Mouse (Mus musculus) MEL (cell line): ENCODE measurements around the gene Hdac7. TPM values are rescaled to one million over a fixed set of nuclear protein-coding genes. Genes with fewer than 3 reads are reported as not detected.
A peak's percentile ranks its signal among the peaks of the same experiment; 100 is the strongest.

ENCODE experiments used
- DNase-seq: peaks from one replicate; pipeline ENCODE4 v3.0.0; 2011; ENCODE audit warnings: low read depth, low spot score
- H3K27ac ChIP-seq: 2 replicates; pipeline ENCODE4 v1.5.1; 2012; ENCODE audit warnings: low read depth, mild to moderate bottlenecking, control low read depth, low read length, moderate library complexity; ENCODE audit not compliant: control insufficient read depth
- H3K27me3 ChIP-seq, 2 experiments: fragments of 150-350 bp in 1 of 2; sonication (generic) in 1 of 2; 2 replicates each; pipeline ENCODE4 v1.6.1; 2012; ENCODE audit warnings: low read length in 2 of 2, mild to moderate bottlenecking in 2 of 2, improper control_type of control experiment in 1 of 2, moderate library complexity in 1 of 2; ENCODE audit not compliant: insufficient read depth in 2 of 2, control insufficient read depth in 1 of 2
- H3K36me3 ChIP-seq, 2 experiments: 2 replicates each; pipeline ENCODE4 v1.6.1; 2012 to 2014; ENCODE audit warnings: low read length in 2 of 2, improper control_type of control experiment in 1 of 2, inconsistent platforms in 1 of 2, mild to moderate bottlenecking in 1 of 2; ENCODE audit not compliant: insufficient read depth in 2 of 2, control insufficient read depth in 1 of 2
- H3K4me1 ChIP-seq, 2 experiments: fragments of 150-350 bp in 1 of 2; sonication (generic) in 1 of 2; 2 replicates each; pipeline ENCODE4 v1.6.1; 2012; ENCODE audit warnings: low read length in 2 of 2, improper control_type of control experiment in 1 of 2, mild to moderate bottlenecking in 1 of 2; ENCODE audit not compliant: insufficient read depth in 2 of 2, control insufficient read depth in 1 of 2
- H3K4me3 ChIP-seq, 2 experiments: fragments of 150-350 bp in 1 of 2; sonication (generic) in 1 of 2; 2 replicates each; pipeline ENCODE4 v1.5.1; 2012; ENCODE audit warnings: low read depth in 2 of 2, low read length in 2 of 2, mild to moderate bottlenecking in 2 of 2, moderate library complexity in 2 of 2, control low read depth in 1 of 2, improper control_type of control experiment in 1 of 2; ENCODE audit not compliant: control insufficient read depth in 1 of 2, insufficient read depth in 1 of 2
- H3K79me2 ChIP-seq: 2 replicates; pipeline ENCODE4 v1.6.1; 2012; ENCODE audit warnings: mild to moderate bottlenecking, low read length, moderate library complexity; ENCODE audit not compliant: control insufficient read depth, poor library complexity, insufficient read depth
- H3K9ac ChIP-seq: 2 replicates; pipeline ENCODE4 v1.6.1; 2012; ENCODE audit warnings: low read depth, mild to moderate bottlenecking, control low read depth, low read length, moderate library complexity; ENCODE audit not compliant: control insufficient read depth, poor library complexity, severe bottlenecking
- H3K9me3 ChIP-seq: fragments of 150-350 bp; sonication (generic); replicated peaks from 2 replicates; pipeline ENCODE4 v1.6.1; 2012; ENCODE audit warnings: mild to moderate bottlenecking, low read length, improper control_type of control experiment, moderate library complexity; ENCODE audit not compliant: insufficient read depth
- BHLHE40 ChIP-seq: IDR thresholded peaks from 2 replicates; pipeline ENCODE4 v1.6.1; 2012; ENCODE audit warnings: low read depth, mild to moderate bottlenecking, inconsistent platforms, low read length, improper control_type of control experiment, borderline replicate concordance
- CHD1 ChIP-seq: IDR thresholded peaks from 2 replicates; pipeline ENCODE4 v1.6.1; 2012; ENCODE audit warnings: low read depth, mild to moderate bottlenecking, inconsistent platforms, low read length, improper control_type of control experiment
- CHD2 ChIP-seq: IDR thresholded peaks from 2 replicates; pipeline ENCODE4 v1.6.1; 2011; ENCODE audit warnings: low read length, improper control_type of control experiment
- CTCF ChIP-seq, 3 experiments: IDR thresholded peaks in 2 of 3; conservative IDR thresholded peaks in 1 of 3; 2 replicates each; pipeline ENCODE4 v1.5.1; 2011 to 2012; ENCODE audit warnings: low read length in 3 of 3, low read depth in 2 of 3, mild to moderate bottlenecking in 2 of 3, improper control_type of control experiment in 1 of 3, inconsistent platforms in 1 of 3, mixed read lengths in 1 of 3, moderate library complexity in 1 of 3; ENCODE audit not compliant: control insufficient read depth in 1 of 3, insufficient read depth in 1 of 3, poor library complexity in 1 of 3, severe bottlenecking in 1 of 3
- E2F4 ChIP-seq: IDR thresholded peaks from 2 replicates; pipeline ENCODE4 v1.6.1; 2011; ENCODE audit warnings: low read depth, low read length, improper control_type of control experiment, borderline replicate concordance
- ELF1 ChIP-seq: IDR thresholded peaks from 2 replicates; pipeline ENCODE4 v1.6.1; 2014; ENCODE audit warnings: low read depth, mild to moderate bottlenecking, inconsistent platforms, low read length, improper control_type of control experiment, moderate library complexity
- ETS1 ChIP-seq: IDR thresholded peaks from 2 replicates; pipeline ENCODE4 v1.6.1; 2012; ENCODE audit warnings: low read depth, mild to moderate bottlenecking, inconsistent platforms, low read length, improper control_type of control experiment, moderate library complexity
- GABPA ChIP-seq: IDR thresholded peaks from 2 replicates; pipeline ENCODE4 v1.6.1; 2012; ENCODE audit warnings: low read depth, mild to moderate bottlenecking, inconsistent platforms, low read length, improper control_type of control experiment, moderate library complexity
- GATA1 ChIP-seq: IDR thresholded peaks from 2 replicates; pipeline ENCODE4 v1.6.1; 2011; ENCODE audit warnings: low read depth, low read length, improper control_type of control experiment
- HCFC1 ChIP-seq: IDR thresholded peaks from 2 replicates; pipeline ENCODE4 v1.6.1; 2012; ENCODE audit warnings: low read depth, mild to moderate bottlenecking, inconsistent platforms, low read length, improper control_type of control experiment, moderate library complexity
- JUND ChIP-seq: IDR thresholded peaks from 2 replicates; pipeline ENCODE4 v1.6.1; 2011; ENCODE audit warnings: low read depth, mild to moderate bottlenecking, improper control_type of control experiment, low read length
- KAT2A ChIP-seq: conservative IDR thresholded peaks from 2 replicates; pipeline ENCODE4 v1.6.1; 2012; ENCODE audit warnings: low read depth, low read length, improper control_type of control experiment, inconsistent platforms
- MAFK ChIP-seq: IDR thresholded peaks from 2 replicates; pipeline ENCODE4 v1.6.1; 2011; ENCODE audit warnings: low read depth, mild to moderate bottlenecking, low read length, improper control_type of control experiment, borderline replicate concordance
- MAX ChIP-seq: IDR thresholded peaks from 2 replicates; pipeline ENCODE4 v1.6.1; 2011; ENCODE audit warnings: low read length, improper control_type of control experiment
- MAZ ChIP-seq: IDR thresholded peaks from 2 replicates; pipeline ENCODE4 v1.6.1; 2012; ENCODE audit warnings: low read depth, mild to moderate bottlenecking, inconsistent platforms, low read length, improper control_type of control experiment
- MEF2A ChIP-seq: IDR thresholded peaks from 2 replicates; pipeline ENCODE4 v1.6.1; 2014; ENCODE audit warnings: low read depth, mild to moderate bottlenecking, inconsistent platforms, low read length, improper control_type of control experiment; ENCODE audit not compliant: poor library complexity, insufficient replicate concordance, severe bottlenecking; ENCODE audit errors: extremely low read depth
- MXI1 ChIP-seq: IDR thresholded peaks from 2 replicates; pipeline ENCODE4 v1.6.1; 2011; ENCODE audit warnings: mild to moderate bottlenecking, low read depth, low read length, improper control_type of control experiment
- MYB ChIP-seq: IDR thresholded peaks from 2 replicates; pipeline ENCODE4 v1.6.1; 2011; ENCODE audit warnings: mild to moderate bottlenecking, low read depth, low read length, improper control_type of control experiment
- MYC ChIP-seq: IDR thresholded peaks from 2 replicates; pipeline ENCODE4 v1.6.1; 2011; ENCODE audit warnings: low read depth, mild to moderate bottlenecking, low read length, improper control_type of control experiment, moderate library complexity
- NELFE ChIP-seq: IDR thresholded peaks from 2 replicates; pipeline ENCODE4 v1.6.1; 2011; ENCODE audit warnings: low read depth, low read length, improper control_type of control experiment
- NRF1 ChIP-seq: IDR thresholded peaks from 2 replicates; pipeline ENCODE4 v1.6.1; 2014; ENCODE audit warnings: low read depth, mild to moderate bottlenecking, inconsistent platforms, low read length, improper control_type of control experiment, moderate library complexity; ENCODE audit not compliant: poor library complexity, insufficient read depth, severe bottlenecking
- POLR2A ChIP-seq, 2 experiments: IDR thresholded peaks; 2 replicates each; pipeline ENCODE4 v1.6.1; 2011 to 2012; ENCODE audit warnings: low read length in 2 of 2, mild to moderate bottlenecking in 2 of 2, control low read depth in 1 of 2, improper control_type of control experiment in 1 of 2, low read depth in 1 of 2, moderate library complexity in 1 of 2; ENCODE audit not compliant: control insufficient read depth in 1 of 2, insufficient read depth in 1 of 2, poor library complexity in 1 of 2
- POLR2AphosphoS2 ChIP-seq: IDR thresholded peaks from 2 replicates; pipeline ENCODE4 v1.6.1; 2011; ENCODE audit warnings: low read length, improper control_type of control experiment
- POLR2AphosphoS5 ChIP-seq: IDR thresholded peaks from 2 replicates; pipeline ENCODE4 v1.6.1; 2012; ENCODE audit warnings: low read depth, borderline replicate concordance, mild to moderate bottlenecking, inconsistent platforms, low read length, moderate library complexity, mixed read lengths
- RAD21 ChIP-seq: IDR thresholded peaks from 2 replicates; pipeline ENCODE4 v1.6.1; 2011; ENCODE audit warnings: mild to moderate bottlenecking, low read depth, low read length, improper control_type of control experiment
- RCOR1 ChIP-seq: IDR thresholded peaks from 2 replicates; pipeline ENCODE4 v1.6.1; 2012; ENCODE audit warnings: low read depth, mild to moderate bottlenecking, inconsistent platforms, low read length, improper control_type of control experiment
- SIN3A ChIP-seq: IDR thresholded peaks from 2 replicates; pipeline ENCODE4 v1.6.1; 2012; ENCODE audit warnings: low read length, improper control_type of control experiment, inconsistent platforms
- TAL1 ChIP-seq: IDR thresholded peaks from 2 replicates; pipeline ENCODE4 v1.6.1; 2012; ENCODE audit warnings: mild to moderate bottlenecking, inconsistent platforms, low read length, moderate library complexity, mixed read lengths
- TBP ChIP-seq: IDR thresholded peaks from 2 replicates; pipeline ENCODE4 v1.8.0; 2011; ENCODE audit warnings: low read depth, low read length, improper control_type of control experiment
- TCF12 ChIP-seq: IDR thresholded peaks from 2 replicates; pipeline ENCODE4 v1.6.1; 2014; ENCODE audit warnings: low read depth, mild to moderate bottlenecking, inconsistent platforms, low read length, improper control_type of control experiment, moderate library complexity
- UBTF ChIP-seq: IDR thresholded peaks from 2 replicates; pipeline ENCODE4 v1.6.1; 2012; ENCODE audit warnings: low read depth, mild to moderate bottlenecking, inconsistent platforms, low read length, improper control_type of control experiment, moderate library complexity, borderline replicate concordance; ENCODE audit not compliant: insufficient read depth
- USF1 ChIP-seq: IDR thresholded peaks from 2 replicates; pipeline ENCODE4 v1.6.1; 2014; ENCODE audit warnings: low read depth, mild to moderate bottlenecking, inconsistent platforms, low read length, improper control_type of control experiment, moderate library complexity
- USF2 ChIP-seq, 2 experiments: IDR thresholded peaks; 2 replicates each; pipeline ENCODE4 v1.6.1; 2011 to 2012; ENCODE audit warnings: improper control_type of control experiment in 2 of 2, low read length in 2 of 2, borderline replicate concordance in 1 of 2, inconsistent platforms in 1 of 2, low read depth in 1 of 2, mild to moderate bottlenecking in 1 of 2; ENCODE audit not compliant: insufficient read depth in 1 of 2
- ZC3H11A ChIP-seq: IDR thresholded peaks from 2 replicates; pipeline ENCODE4 v1.6.1; 2012; ENCODE audit warnings: low read depth, mild to moderate bottlenecking, inconsistent platforms, low read length, improper control_type of control experiment
- ZKSCAN1 ChIP-seq: IDR thresholded peaks from 2 replicates; pipeline ENCODE4 v1.6.1; 2012; ENCODE audit warnings: low read depth, mild to moderate bottlenecking, inconsistent platforms, low read length, improper control_type of control experiment, moderate library complexity
- ZMIZ1 ChIP-seq: IDR thresholded peaks from 2 replicates; pipeline ENCODE4 v1.6.1; 2012; ENCODE audit warnings: low read depth, mild to moderate bottlenecking, inconsistent platforms, low read length, improper control_type of control experiment, moderate library complexity
- ZNF384 ChIP-seq: IDR thresholded peaks from 2 replicates; pipeline ENCODE4 v1.6.1; 2012; ENCODE audit warnings: low read depth, mild to moderate bottlenecking, inconsistent platforms, low read length, improper control_type of control experiment
- polyA plus RNA-seq, 2 experiments: library from polyadenylated mRNA; stranded (reverse) in 1 of 2; unstranded in 1 of 2; fragments of >175 nt in 1 of 2; fragments of >200 nt in 1 of 2; gene quantifications; 2 replicates each; pipeline versions ENCODE4 v1.2.1 to v1.2.4; 2012; ENCODE audit warnings: low replicate concordance in 2 of 2, low read depth in 1 of 2; ENCODE audit not compliant: insufficient read length in 2 of 2, insufficient read depth in 1 of 2, missing spikeins in 1 of 2
- total RNA-seq: library from RNA; depleted of rRNA; stranded (reverse); fragments of 300-350 nt; gene quantifications from 2 replicates; pipeline ENCODE4 v1.2.3, GENCODE M21; 2012

Gene Hdac7
- total and polyA plus RNA-seq, 3 experiments = 100 to 389 TPM; not detected in 1

DNA sequence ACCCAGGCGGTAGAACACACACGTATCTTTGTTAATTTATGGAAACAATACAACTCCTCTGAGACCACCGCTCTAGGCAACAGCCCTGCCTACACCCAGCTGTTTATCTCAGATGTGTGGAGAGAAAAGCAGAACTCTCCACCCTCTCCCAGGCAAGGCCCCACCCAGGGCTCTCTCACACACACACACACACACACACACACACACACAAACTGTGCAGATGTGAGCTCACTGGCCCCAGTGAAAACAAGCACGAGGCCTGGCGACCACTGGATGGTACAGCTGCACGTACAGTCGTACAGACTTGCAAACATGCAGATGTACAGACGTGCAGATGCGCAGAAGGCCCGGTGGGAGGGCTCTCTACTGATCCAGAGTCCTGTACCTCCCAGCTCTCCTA lies 99.4 kb downstream of the Hdac7 start:
- Histone ChIP-seq H3K4me1 (peaks cover 9 to 52% of the 10 kb centered on the region in 2 experiments), H3K4me3 (peak overlapping the region; percentile 21 to 46), H3K27me3 (no peaks in the 10 kb centered on the region), H3K36me3 (peaks cover 0 to 34% of the 10 kb centered on the region in 2 experiments; a peak in 2 of 4 replicates), H3K79me2 (no peaks in the 10 kb centered on the region; the same call in 1 of the 2 replicates), H3K9ac (peak overlapping the region; percentile 71), H3K9me3 (no peaks in the 10 kb centered on the region), H3K27ac (peak overlapping the region; percentile 82)
- peak; percentile 96 for DNase-seq
- TF ChIP-seq TBP (peak; percentile 58), JUND (no peak), RCOR1 (peak; percentile 10; the same call in 1 of the 2 replicates), MYC (peak; percentile 89), TAL1 (peak; percentile 88), TCF12 (peak; percentile 82), ZC3H11A (no peak), GABPA (no peak), CTCF (IDR thresholded peaks at IDR 0.05 in 2 of 3, conservative IDR thresholded peaks at IDR 0.05 in 1 of 3; ENCODE audit: control insufficient read depth in 1 of 3, insufficient read depth in 1 of 3, low read depth in 2 of 3, low read length in 3 of 3, poor library complexity in 1 of 3, severe bottlenecking in 1 of 3) (no peak), MAZ (peak; percentile 98; the same call in 1 of the 2 replicates), MAFK (no peak), ETS1 (peak; percentile 94), SIN3A (peak; percentile 93), KAT2A (no peak), POLR2AphosphoS5 (no peak), CHD1 (no peak), ZMIZ1 (0 out of 2 replicates have a peak, but pooled peaks have one; percentile 20), MXI1 (peak; percentile 85), UBTF (no peak), CHD2 (no peak), E2F4 (no peak), NELFE (no peak; the same call in none of the 2 replicates), ELF1 (no peak), GATA1 (peak; percentile 76), NRF1 (peak; percentile 71), MEF2A (no peak), MAX (no peak), HCFC1 (peak; percentile 74), POLR2A (IDR thresholded peaks at IDR 0.05; ENCODE audit: control insufficient read depth in 1 of 2, insufficient read depth in 1 of 2, low read depth in 1 of 2, low read length in 2 of 2, poor library complexity in 1 of 2) (peak in 1 of 2 experiments; percentile 79; a peak in 2 of 4 replicates), USF2 (IDR thresholded peaks at IDR 0.05; ENCODE audit: borderline replicate concordance in 1 of 2, insufficient read depth in 1 of 2, low read depth in 1 of 2, low read length in 2 of 2) (no peak), RAD21 (no peak), BHLHE40 (no peak), ZKSCAN1 (no peak), ZNF384 (no peak), POLR2AphosphoS2 (no peak), MYB (no peak), USF1 (no peak)
